Mouse (Mus musculus) olfactory bulb, adult 2 months (tissue): ENCODE data around the gene Slit3.

Source experiments
- CTCF ChIP-seq: fragments of 200-500 bp; IDR thresholded peaks from 2 replicates; pipeline ENCODE4 v1.5.1; 2012; ENCODE audit warnings: low read depth, mild to moderate bottlenecking, low read length, moderate library complexity; ENCODE audit not compliant: insufficient read depth
- POLR2A ChIP-seq: fragments of 200-500 bp; IDR thresholded peaks from 2 replicates; pipeline ENCODE4 v1.6.1; 2012; ENCODE audit warnings: mild to moderate bottlenecking, low read depth, low read length, moderate library complexity; ENCODE audit not compliant: insufficient read depth

DNA sequence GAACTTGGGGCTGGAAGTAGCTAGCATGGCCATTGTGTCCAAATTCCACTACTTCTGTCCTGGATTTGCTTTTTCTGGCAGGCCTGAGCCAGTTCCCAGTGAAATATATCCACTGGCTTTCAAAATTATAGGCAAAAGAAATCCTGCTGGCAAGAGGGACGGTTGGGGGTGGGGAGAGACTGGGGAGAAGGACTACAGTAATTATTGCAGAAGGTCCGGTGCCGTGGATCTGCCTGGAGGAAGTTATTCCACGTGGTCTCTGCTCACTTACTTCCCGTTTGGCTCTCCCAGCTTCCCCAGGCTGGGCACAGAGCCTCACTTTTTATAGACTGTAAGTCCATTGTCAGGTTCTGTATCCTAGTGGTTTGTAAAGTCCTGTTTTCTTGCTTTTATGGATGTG is 176.3 kb downstream of the Slit3 start:
- TF ChIP-seq CTCF, result no peak
- no peak for TF ChIP-seq POLR2A
